13 mouse cellular contexts compared by ENCODE assay signal in genomic region chr15:50449604-50450003, GRCm38 (mm10).
"Had no signal": no experiment of that assay in that cellular context is flagged by ENCODE, and none has a peak within 500 bp of the region (broad histone marks: within the 10 kb centered on the region; RNA-seq: fewer than 3 reads in every experiment).

No protein-coding gene starts in this region.

- H3K36me3 ChIP-seq: limb, embryonic 15.5 days; liver, embryonic 12.5 days; midbrain, embryonic 12.5 days; neural tube, embryonic 12.5 days had no signal

- H3K4me1 ChIP-seq: limb, embryonic 15.5 days; liver, embryonic 12.5 days; midbrain, embryonic 12.5 days; neural tube, embryonic 12.5 days had no signal

- H3K27me3 ChIP-seq: limb, embryonic 15.5 days; liver, embryonic 12.5 days; midbrain, embryonic 12.5 days; neural tube, embryonic 12.5 days had no signal

- H3K4me3 ChIP-seq: limb, embryonic 15.5 days; liver, embryonic 12.5 days; midbrain, embryonic 12.5 days; myocyte; neural tube, embryonic 12.5 days had no signal

- H3K27ac ChIP-seq: limb, embryonic 15.5 days; liver, embryonic 12.5 days; midbrain, embryonic 12.5 days; neural tube, embryonic 12.5 days had no signal

- H3K9me3 ChIP-seq: limb, embryonic 15.5 days; liver, embryonic 12.5 days; midbrain, embryonic 12.5 days; neural tube, embryonic 12.5 days had no signal

- H3K9ac ChIP-seq: limb, embryonic 15.5 days; liver, embryonic 12.5 days; midbrain, embryonic 12.5 days; neural tube, embryonic 12.5 days had no signal

- ATAC-seq: inflammation-experienced regulatory T-cells, adult 6 months; intestine, postnatal 0 days; liver, embryonic 12.5 days had no signal

- H3K4me2 ChIP-seq: limb, embryonic 15.5 days; liver, embryonic 12.5 days; midbrain, embryonic 12.5 days; neural tube, embryonic 12.5 days had no signal

- DNase-seq: kidney, adult 8-10 months; kidney, postnatal 25 days; lung, postnatal 14 days; right cerebral cortex, postnatal 14 days; thymus, adult 2 months; thymus, postnatal 25 days had no signal
